ENCODE assay signal across 21 mouse cellular contexts in the genomic region with DNA sequence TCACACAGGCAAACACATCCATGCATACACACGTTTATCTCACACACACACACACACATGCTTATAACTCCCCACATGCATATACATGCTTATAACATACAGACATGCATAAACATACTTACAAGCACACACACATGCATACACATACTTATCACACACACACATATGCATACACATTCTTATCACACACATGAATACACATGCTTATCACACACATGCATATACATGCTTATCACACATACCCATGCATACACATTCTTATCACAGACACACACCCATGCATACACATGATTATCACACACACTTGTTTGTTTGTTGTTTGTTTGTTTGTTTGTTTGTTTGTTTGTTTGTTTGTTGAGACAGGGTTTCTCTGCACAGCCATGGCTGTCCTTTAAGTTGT. TPM values are rescaled to one million over a fixed set of nuclear protein-coding genes. Genes with fewer than 3 reads are reported as not detected.
DNase-seq lines count a peak whose midpoint lies in the region; ATAC-seq and TF ChIP-seq lines count a peak whose summit lies in the region.
"Had no signal": no experiment of that assay in that cellular context is flagged by ENCODE, and none has a peak within 500 bp of the region (broad histone marks: within the 10 kb centered on the region; RNA-seq: fewer than 3 reads in every experiment).

No protein-coding gene starts in this region.

- H3K4me1 ChIP-seq in liver, embryonic 11.5 days (replicated peaks; ENCODE audit: control insufficient read depth, insufficient read depth, low read length): peaks cover 42% of the 10 kb centered on the region
- H3K4me1 ChIP-seq in liver, embryonic 13.5 days (replicated peaks): peaks cover 77% of the 10 kb centered on the region
- peaks cover 17% of the 10 kb centered on the region for H3K4me1 ChIP-seq in liver, postnatal 0 days (ENCODE audit: insufficient read depth)
- peaks cover 3% of the 10 kb centered on the region; the same call in 1 of the 2 replicates for H3K4me1 ChIP-seq in thymus, adult 2 months (replicated peaks; ENCODE audit: control insufficient read depth, insufficient read depth, low read length)
- H3K4me1 ChIP-seq: forebrain, embryonic 12.5 days had no signal

- peak; percentile 59 for ATAC-seq in liver, embryonic 11.5 days (replicated peaks; ENCODE audit: low FRiP score)
- peak; percentile 53; the same call in 1 of the 2 replicates for ATAC-seq in liver, embryonic 13.5 days (ENCODE audit: low read depth)
- peak; percentile 59 for ATAC-seq in liver, postnatal 0 days
- ATAC-seq: CD4-positive, CD25-positive, alpha-beta regulatory T cell, adult 4 months; forebrain, embryonic 16.5 days had no signal

- no peak overlapping the region for H3K4me2 ChIP-seq in liver, embryonic 11.5 days
- no peak overlapping the region for H3K4me2 ChIP-seq in liver, embryonic 13.5 days
- H3K4me2 ChIP-seq in liver, postnatal 0 days (ENCODE audit: low read depth, low read length): no peak overlapping the region
- H3K4me2 ChIP-seq: embryonic facial prominence, embryonic 13.5 days; forebrain, embryonic 12.5 days; heart, embryonic 11.5 days; heart, embryonic 15.5 days; hindbrain, embryonic 14.5 days had no signal

- H3K4me3 ChIP-seq in liver, embryonic 11.5 days (ENCODE audit: low read depth, low read length): no peak overlapping the region
- no peak overlapping the region for H3K4me3 ChIP-seq in liver, embryonic 13.5 days (replicated peaks)
- H3K4me3 ChIP-seq in liver, postnatal 0 days (ENCODE audit: low read depth, low read length): no peak overlapping the region
- no peak overlapping the region for H3K4me3 ChIP-seq in thymus, adult 2 months (ENCODE audit: control insufficient read depth, insufficient read depth, low read length)
- H3K4me3 ChIP-seq: embryonic facial prominence, embryonic 13.5 days; forebrain, embryonic 12.5 days; heart, adult 2 months; heart, embryonic 15.5 days had no signal

- no peak for TF ChIP-seq POLR2A in thymus, adult 2 months (IDR thresholded peaks at IDR 0.05; ENCODE audit: control insufficient read depth, extremely low read depth, insufficient read depth, low read length, poor library complexity)

- H3K27me3 ChIP-seq in liver, embryonic 11.5 days (replicated peaks; ENCODE audit: control insufficient read depth, insufficient read depth, low read length): no peaks in the 10 kb centered on the region
- no peaks in the 10 kb centered on the region for H3K27me3 ChIP-seq in liver, embryonic 13.5 days
- no peaks in the 10 kb centered on the region for H3K27me3 ChIP-seq in liver, postnatal 0 days (ENCODE audit: insufficient read depth, low read length)
- H3K27me3 ChIP-seq in thymus, adult 2 months (ENCODE audit: control insufficient read depth, insufficient read depth, low read length): no peaks in the 10 kb centered on the region
- H3K27me3 ChIP-seq: embryonic facial prominence, embryonic 13.5 days; forebrain, embryonic 12.5 days; heart, embryonic 15.5 days had no signal

- H3K9ac ChIP-seq in liver, embryonic 11.5 days (ENCODE audit: low read depth, low read length): no peak overlapping the region
- no peak overlapping the region for H3K9ac ChIP-seq in liver, embryonic 13.5 days
- H3K9ac ChIP-seq in liver, postnatal 0 days (replicated peaks): no peak overlapping the region
- H3K9ac ChIP-seq: embryonic facial prominence, embryonic 13.5 days; forebrain, embryonic 12.5 days; heart, embryonic 15.5 days; hindbrain, embryonic 14.5 days had no signal

- TF ChIP-seq EP300 in liver, postnatal 0 days (IDR thresholded peaks at IDR 0.05; ENCODE audit: low read depth): peak; percentile 95

- peak overlapping the region; percentile 55 for H3K27ac ChIP-seq in liver, embryonic 11.5 days (ENCODE audit: low read depth, low read length)
- H3K27ac ChIP-seq in liver, embryonic 13.5 days: peak overlapping the region; percentile 79
- H3K27ac ChIP-seq in liver, postnatal 0 days (ENCODE audit: low read depth): no peak overlapping the region; the same call in 1 of the 2 replicates
- H3K27ac ChIP-seq in thymus, adult 2 months (ENCODE audit: control insufficient read depth, insufficient read depth, low read length): no peak overlapping the region
- H3K27ac ChIP-seq: embryonic facial prominence, embryonic 13.5 days; forebrain, embryonic 12.5 days; heart, adult 2 months; heart, embryonic 15.5 days; hindbrain, embryonic 14.5 days had no signal

- TF ChIP-seq CTCF in liver, postnatal 0 days (IDR thresholded peaks at IDR 0.05; ENCODE audit: low read depth): no peak
- no peak for TF ChIP-seq CTCF in thymus, adult 2 months (IDR thresholded peaks at IDR 0.05; ENCODE audit: borderline replicate concordance, control insufficient read depth, extremely low read depth, insufficient read depth, low read length, poor library complexity)

- no peaks in the 10 kb centered on the region for H3K9me3 ChIP-seq in liver, embryonic 11.5 days (ENCODE audit: control insufficient read depth, low read length)
- H3K9me3 ChIP-seq in liver, embryonic 13.5 days (replicated peaks): 0 out of 2 replicates have a peak, but pooled peaks cover 3% of the 10 kb centered on the region
- no peaks in the 10 kb centered on the region for H3K9me3 ChIP-seq in liver, postnatal 0 days (ENCODE audit: low read length)
- H3K9me3 ChIP-seq: embryonic facial prominence, embryonic 13.5 days; forebrain, embryonic 12.5 days; G1E; heart, embryonic 15.5 days had no signal

- 80% methylated on average over 1 of the region's 1 CpGs for WGBS in liver, embryonic 11.5 days
- WGBS in liver, embryonic 13.5 days (ENCODE audit: insufficient replicate concordance): 80% methylated on average over 1 of the region's 1 CpGs
- WGBS in liver, postnatal 0 days (ENCODE audit: insufficient replicate concordance): 76% methylated on average over 1 of the region's 1 CpGs
- 89% methylated on average over 1 of the region's 1 CpGs for WGBS in thymus, adult 2 months

- H3K36me3 ChIP-seq in liver, embryonic 11.5 days (ENCODE audit: control insufficient read depth, insufficient read depth, low read length): no peaks in the 10 kb centered on the region
- H3K36me3 ChIP-seq in liver, embryonic 13.5 days: no peaks in the 10 kb centered on the region
- no peaks in the 10 kb centered on the region for H3K36me3 ChIP-seq in liver, postnatal 0 days (replicated peaks; ENCODE audit: insufficient read depth, low read length)
- no peaks in the 10 kb centered on the region for H3K36me3 ChIP-seq in thymus, adult 2 months (ENCODE audit: control insufficient read depth, insufficient read depth, low read length)
- H3K36me3 ChIP-seq: embryonic facial prominence, embryonic 13.5 days; forebrain, embryonic 12.5 days; heart, embryonic 15.5 days had no signal

- DNase-seq in liver, embryonic 11.5 days (ENCODE audit: low spot score): no peak
- no peak for DNase-seq in liver
- no peak for DNase-seq in liver, embryonic 13.5 days
- no peak for DNase-seq in liver, postnatal 0 days
- no peak for DNase-seq in adrenal gland, postnatal 14 days
- no peak for DNase-seq in embryo, embryonic 10 days (ENCODE audit: low spot score)
- DNase-seq in thymus, adult 2 months: no peak
- DNase-seq: adrenal gland, postnatal 10 days; cerebellum, adult 18-20 months; cerebellum, adult 9-11 months; gastrocnemius, postnatal 14 days; heart, adult 2 months; heart, postnatal 14 days had no signal

RNA-seq across cellular contexts. Expression of a gene that starts 40.1 kb away (rescaled TPM):
- polyA plus RNA-seq in liver, embryonic 11.5 days (2014; fragmentation: Nextera tagmentation; extraction: Ambion mirVana): 21.8 and 27.2 TPM in 2 replicates
- 8.3 and 9.6 TPM in 2 replicates for polyA plus RNA-seq in liver, embryonic 13.5 days (2015; fragmentation: Nextera tagmentation; extraction: Ambion mirVana)
- polyA plus RNA-seq in liver, postnatal 0 days (2015; fragmentation: Nextera tagmentation; extraction: Ambion mirVana): 4.5 and 5.0 TPM in 2 replicates
- total RNA-seq in adrenal gland, postnatal 14 days (2021): 10.9 and 16.6 TPM in 2 replicates
- 1.3 and 1.6 TPM in 2 replicates for polyA plus RNA-seq in thymus, adult 2 months (2012; rRNA removed)

Comparison
In these comparisons a context has a peak if more than half of its experiments do, and no peak if none do; other contexts are left out.
1. H3K27ac ChIP-seq: peak in liver, embryonic 11.5 days (single experiment) and liver, embryonic 13.5 days (single experiment); none in liver, postnatal 0 days (single experiment) and thymus, adult 2 months (single experiment).
2. Peak in every context shown above with its lines, with median percentiles within 50 percentile points of each other: ATAC-seq.